Mouse (Mus musculus) adrenal gland, postnatal 14 days (tissue): ENCODE data around the gene Olfr483. TPM values are rescaled to one million over a fixed set of nuclear protein-coding genes. Genes with fewer than 3 reads are reported as not detected.

Source experiments
- DNase-seq: peaks from one replicate; pipeline ENCODE4 v3.0.0; 2021; ENCODE audit warnings: mixed read lengths
- long read RNA-seq, 2 experiments: library from polyadenylated mRNA; stranded (forward); transcript quantifications; one replicate each; pipeline ENCODE4 v2.0.0; 2021
- total RNA-seq: library from RNA; stranded (reverse); gene quantifications from 2 replicates; pipeline ENCODE4 v1.2.3, GENCODE M21; 2021

Olfr483 gene
- not detected in 2 replicates for total RNA-seq
- long read RNA-seq, experiment 1: 0 reads
- long read RNA-seq, experiment 2: 0 reads

GRCm38 (mm10) chr7:108100549-108100948, at the start of gene Olfr483:
Gene Olfr483 (plus strand): TSS chr7:108100849.
- DNase-seq: no peak

- no peak for DNase-seq
These were observed 33.4 kb upstream of the Olfr483 start, which contains the start of gene Olfr480 for GRCm38 (mm10) chr7:108067246-108067645. Gene Olfr480 (minus strand): TSS chr7:108067346.

- no peak for DNase-seq
These were observed 21.1 kb upstream of the Olfr483 start, which contains the start of gene Olfr481 for GRCm38 (mm10) chr7:108079555-108079954. Gene Olfr481 (plus strand): TSS chr7:108079855.

GRCm38 (mm10) chr7:108097486-108097885, 3.2 kb upstream of the Olfr483 start, which contains the start of gene Olfr482:
Gene Olfr482 (minus strand): TSS chr7:108097586.
- no peak for DNase-seq

GRCm38 (mm10) chr7:108120681-108121080, 20.0 kb downstream of the Olfr483 start:
- DNase-seq: no peak

- DNase-seq: no peak
These were observed 20.8 kb downstream of the Olfr483 start for GRCm38 (mm10) chr7:108121416-108121815.

GRCm38 (mm10) chr7:108127349-108127748, 26.7 kb downstream of the Olfr483 start, which contains the start of gene Olfr484:
Gene Olfr484 (minus strand): TSS chr7:108127449.
- no peak for DNase-seq

Other genes with a start within 250 kb of the Olfr483 start
- not detected in 2 replicates for gene Olfr472, start 202.9 kb upstream of the Olfr483 start, total RNA-seq
- not detected in 2 replicates for gene Olfr473, start 170.4 kb upstream of the Olfr483 start, total RNA-seq
- not detected in 2 replicates for gene Olfr474, start 146.2 kb upstream of the Olfr483 start, total RNA-seq
- not detected in 2 replicates for gene Olfr476, start 136.0 kb upstream of the Olfr483 start, total RNA-seq
- not detected in 2 replicates for gene Olfr477, start 114.2 kb upstream of the Olfr483 start, total RNA-seq
- gene Olfr478, start 66.9 kb upstream of the Olfr483 start, total RNA-seq: not detected in 2 replicates
- gene Olfr479, start 50.2 kb upstream of the Olfr483 start, total RNA-seq: not detected in 2 replicates
- not detected in 2 replicates for gene Olfr480, start 33.5 kb upstream of the Olfr483 start, total RNA-seq
- gene Olfr481, start 21.0 kb upstream of the Olfr483 start, total RNA-seq: not detected in 2 replicates
- 1.7 and 2.4 TPM in 2 replicates for gene Olfr482, start 3.3 kb upstream of the Olfr483 start, total RNA-seq
- gene Olfr484, start 26.6 kb downstream of the Olfr483 start, total RNA-seq: not detected in 2 replicates
- gene Olfr485, start 59.0 kb downstream of the Olfr483 start, total RNA-seq: not detected in 2 replicates
- gene Olfr486, start 71.9 kb downstream of the Olfr483 start, total RNA-seq: not detected in 2 replicates
- not detected in 2 replicates for gene Olfr487, start 113.8 kb downstream of the Olfr483 start, total RNA-seq
- not detected in 2 replicates for gene Olfr488, start 157.5 kb downstream of the Olfr483 start, total RNA-seq
- not detected in 2 replicates for gene Olfr490, start 188.1 kb downstream of the Olfr483 start, total RNA-seq
- gene Olfr491, start 212.6 kb downstream of the Olfr483 start, total RNA-seq: not detected in 2 replicates
- not detected in 2 replicates for gene Olfr492, start 222.8 kb downstream of the Olfr483 start, total RNA-seq
- not detected in 2 replicates for gene Olfr493, start 246.1 kb downstream of the Olfr483 start, total RNA-seq